15 mouse cellular contexts compared by ENCODE assay signal in genomic region chr14:55028333-55028835, GRCm38 (mm10). TPM values are rescaled to one million over a fixed set of nuclear protein-coding genes. Genes with fewer than 3 reads are reported as not detected.
A peak's percentile ranks its signal among the peaks of the same experiment; 100 is the strongest.
DNase-seq lines count a peak whose midpoint lies in the region; ATAC-seq and TF ChIP-seq lines count a peak whose summit lies in the region.
"Had no signal": no experiment of that assay in that cellular context is flagged by ENCODE, and none has a peak within 500 bp of the region (broad histone marks: within the 10 kb centered on the region; RNA-seq: fewer than 3 reads in every experiment).

No protein-coding gene starts in this region.

- H3K27ac ChIP-seq in stomach, embryonic 14.5 days (ENCODE audit: low read length), result no peak overlapping the region
- H3K27ac ChIP-seq in stomach, postnatal 0 days (replicated peaks), result no peak overlapping the region
- H3K27ac ChIP-seq in forebrain, embryonic 16.5 days (ENCODE audit: low read length), result peak overlapping the region; percentile 90
- H3K27ac ChIP-seq in midbrain, embryonic 10.5 days (replicated peaks), result peak overlapping the region; percentile 81
- no peak overlapping the region for H3K27ac ChIP-seq in stomach, embryonic 16.5 days (ENCODE audit: low read length)

- peak; percentile 67; the same call in 1 of the 2 replicates for ATAC-seq in stomach, embryonic 14.5 days (ENCODE audit: insufficient number of reproducible peaks, insufficient read depth, low FRiP score, low read depth)
- no peak for ATAC-seq in stomach, postnatal 0 days (ENCODE audit: low FRiP score, low TSS enrichment)
- peak; percentile 59 for ATAC-seq in forebrain, embryonic 16.5 days
- 0 out of 2 replicates have a peak, but pooled peaks have one; percentile 6 for ATAC-seq in stomach, embryonic 16.5 days (ENCODE audit: insufficient read depth, low FRiP score)

- intact Hi-C loops in gastrocnemius, postnatal 14 days (cut with DNase I; ENCODE audit: low total_unique reads), result loop anchor here (5.0 kb wide), 1 partner anchor 74 kb away; no protein-coding TSS in a partner anchor

- TF ChIP-seq EP300 in stomach, postnatal 0 days (optimal IDR thresholded peaks at IDR 0.05), result no peak

- H3K36me3 ChIP-seq in stomach, embryonic 14.5 days (ENCODE audit: control insufficient read depth, insufficient read depth, low read length), result peaks cover 11% of the 10 kb centered on the region; the same call in 1 of the 2 replicates
- H3K36me3 ChIP-seq in stomach, postnatal 0 days (ENCODE audit: control insufficient read depth, insufficient read depth, low read length), result peaks cover 2% of the 10 kb centered on the region; the same call in 1 of the 2 replicates
- H3K36me3 ChIP-seq in forebrain, embryonic 16.5 days (ENCODE audit: control insufficient read depth, insufficient read depth), result 0 out of 2 replicates have a peak, but pooled peaks cover 5% of the 10 kb centered on the region
- peaks cover 25% of the 10 kb centered on the region for H3K36me3 ChIP-seq in midbrain, embryonic 10.5 days
- H3K36me3 ChIP-seq in stomach, embryonic 16.5 days (ENCODE audit: control insufficient read depth, insufficient read depth, low read length), result peaks cover 12% of the 10 kb centered on the region

- no peak for TF ChIP-seq CTCF in stomach, postnatal 0 days (IDR thresholded peaks at IDR 0.05; ENCODE audit: low read depth)

- no peaks in the 10 kb centered on the region for H3K9me3 ChIP-seq in stomach, embryonic 14.5 days (ENCODE audit: control insufficient read depth, low read depth, low read length)
- H3K9me3 ChIP-seq in stomach, postnatal 0 days (ENCODE audit: control insufficient read depth, low read length), result no peaks in the 10 kb centered on the region
- H3K9me3 ChIP-seq in forebrain, embryonic 16.5 days (ENCODE audit: control insufficient read depth, low read length), result no peaks in the 10 kb centered on the region
- H3K9me3 ChIP-seq in midbrain, embryonic 10.5 days (replicated peaks), result no peaks in the 10 kb centered on the region
- H3K9me3 ChIP-seq in stomach, embryonic 16.5 days (replicated peaks; ENCODE audit: control insufficient read depth, low read length), result no peaks in the 10 kb centered on the region

- 17% methylated on average over 5 of the region's 5 CpGs for WGBS in stomach, embryonic 14.5 days
- 25% methylated on average over 5 of the region's 5 CpGs for WGBS in stomach, postnatal 0 days
- WGBS in forebrain, embryonic 16.5 days, result 5% methylated on average over 5 of the region's 5 CpGs
- WGBS in midbrain, embryonic 10.5 days, result 11% methylated on average over 5 of the region's 5 CpGs
- WGBS in stomach, embryonic 16.5 days, result 20% methylated on average over 5 of the region's 5 CpGs

- no peaks in the 10 kb centered on the region for H3K27me3 ChIP-seq in stomach, embryonic 14.5 days (ENCODE audit: control insufficient read depth, insufficient read depth, low read length)
- no peaks in the 10 kb centered on the region for H3K27me3 ChIP-seq in stomach, postnatal 0 days (ENCODE audit: control insufficient read depth, insufficient read depth, low read length)
- no peaks in the 10 kb centered on the region for H3K27me3 ChIP-seq in forebrain, embryonic 16.5 days (replicated peaks; ENCODE audit: control insufficient read depth, insufficient read depth, low read length)
- peaks cover 15% of the 10 kb centered on the region for H3K27me3 ChIP-seq in midbrain, embryonic 10.5 days (ENCODE audit: low read depth, poor library complexity, severe bottlenecking)
- no peaks in the 10 kb centered on the region for H3K27me3 ChIP-seq in stomach, embryonic 16.5 days (ENCODE audit: control insufficient read depth, insufficient read depth, low read length)

- no peak overlapping the region for H3K9ac ChIP-seq in stomach, embryonic 14.5 days (replicated peaks; ENCODE audit: low read depth, low read length)
- H3K9ac ChIP-seq in stomach, postnatal 0 days (ENCODE audit: low read length), result no peak overlapping the region
- H3K9ac ChIP-seq in forebrain, embryonic 16.5 days (replicated peaks; ENCODE audit: low read depth, low read length), result peak overlapping the region; percentile 48
- H3K9ac ChIP-seq in stomach, embryonic 16.5 days (ENCODE audit: low read length), result no peak overlapping the region

- H3K4me2 ChIP-seq in stomach, embryonic 14.5 days (replicated peaks; ENCODE audit: low read depth, low read length), result peak overlapping the region; percentile 23; the same call in 1 of the 2 replicates
- no peak overlapping the region for H3K4me2 ChIP-seq in stomach, postnatal 0 days (replicated peaks; ENCODE audit: low read depth)
- H3K4me2 ChIP-seq in forebrain, embryonic 16.5 days (ENCODE audit: low read length), result peak overlapping the region; percentile 41
- no peak overlapping the region for H3K4me2 ChIP-seq in stomach, embryonic 16.5 days (ENCODE audit: low read depth, low read length)

- no peak for DNase-seq in stomach, postnatal 0 days (ENCODE audit: low spot score)
- DNase-seq in midbrain, embryonic 10.5 days (ENCODE audit: low spot score), result peak; percentile 37
- no peak for DNase-seq in ovary, postnatal 14 days (ENCODE audit: low spot score)
- DNase-seq in gastrocnemius, postnatal 14 days, result no peak
- DNase-seq in yolk sac, embryonic 10.5 days (ENCODE audit: low spot score), result no peak
- DNase-seq: adrenal gland, adult 8-10 months; heart, postnatal 4 days; layer of hippocampus, adult 9-11 months had no signal

- H3K4me3 ChIP-seq in stomach, embryonic 14.5 days (ENCODE audit: low read depth, low read length), result no peak overlapping the region
- no peak overlapping the region for H3K4me3 ChIP-seq in stomach, postnatal 0 days (ENCODE audit: low read depth, low read length)
- H3K4me3 ChIP-seq in forebrain, embryonic 16.5 days (replicated peaks; ENCODE audit: low read length), result no peak overlapping the region; the same call in 1 of the 2 replicates
- H3K4me3 ChIP-seq in midbrain, embryonic 10.5 days, result peak overlapping the region; percentile 29; the same call in 1 of the 2 replicates
- no peak overlapping the region for H3K4me3 ChIP-seq in stomach, embryonic 16.5 days (replicated peaks; ENCODE audit: low read length)

- H3K4me1 ChIP-seq in stomach, embryonic 14.5 days (ENCODE audit: control insufficient read depth, insufficient read depth, low read length), result peaks cover 12% of the 10 kb centered on the region
- no peaks in the 10 kb centered on the region for H3K4me1 ChIP-seq in stomach, postnatal 0 days (replicated peaks; ENCODE audit: control insufficient read depth, insufficient read depth)
- H3K4me1 ChIP-seq in forebrain, embryonic 16.5 days (replicated peaks; ENCODE audit: control insufficient read depth, insufficient read depth, low read length), result peaks cover 42% of the 10 kb centered on the region
- peaks cover 36% of the 10 kb centered on the region for H3K4me1 ChIP-seq in midbrain, embryonic 10.5 days
- H3K4me1 ChIP-seq in stomach, embryonic 16.5 days (ENCODE audit: control insufficient read depth, insufficient read depth, low read length), result no peaks in the 10 kb centered on the region

RNA-seq across cellular contexts. Expression of gene Ngdn, which starts 13.1 kb away (rescaled TPM):
- 66.4 and 75.7 TPM in 2 replicates for polyA plus RNA-seq in stomach, embryonic 14.5 days (2014; fragmentation: Nextera tagmentation; extraction: Ambion mirVana)
- polyA plus RNA-seq in stomach, postnatal 0 days (2015; fragmentation: Nextera tagmentation; extraction: Ambion mirVana), result 54.4 and 55.2 TPM in 2 replicates
- 58.8 and 61.2 TPM in 2 replicates for polyA plus RNA-seq in forebrain, embryonic 16.5 days (2015; fragmentation: Nextera tagmentation; extraction: Ambion mirVana)
- polyA plus RNA-seq in midbrain, embryonic 10.5 days (2016; fragmentation: Nextera tagmentation; extraction: Ambion mirVana), result 89.3 and 91.6 TPM in 2 replicates
- 74.7 and 74.9 TPM in 2 replicates for polyA plus RNA-seq in stomach, embryonic 16.5 days (2015; fragmentation: Nextera tagmentation; extraction: Ambion mirVana)
- 10 to 100 TPM; 17.8 to 19.0 TPM for total RNA-seq in gastrocnemius, postnatal 14 days (2021)

RNA-seq across cellular contexts. Expression of gene Myh7, which starts 34.0 kb away (rescaled TPM):
- polyA plus RNA-seq in stomach, embryonic 14.5 days (2014; fragmentation: Nextera tagmentation; extraction: Ambion mirVana), result 5.9 and 7.7 TPM in 2 replicates
- 1.4 and 2.4 TPM in 2 replicates for polyA plus RNA-seq in stomach, postnatal 0 days (2015; fragmentation: Nextera tagmentation; extraction: Ambion mirVana)
- 6.9 and 7.4 TPM in 2 replicates for polyA plus RNA-seq in forebrain, embryonic 16.5 days (2015; fragmentation: Nextera tagmentation; extraction: Ambion mirVana)
- polyA plus RNA-seq in midbrain, embryonic 10.5 days (2016; fragmentation: Nextera tagmentation; extraction: Ambion mirVana), result 0.70 and 0.96 TPM in 2 replicates
- 7.6 and 25.7 TPM in 2 replicates for polyA plus RNA-seq in stomach, embryonic 16.5 days (2015; fragmentation: Nextera tagmentation; extraction: Ambion mirVana)
- 1,000 to 10,000 TPM in 1 of 2 experiments, 100 to 1,000 TPM in 1; 602 to 1,083 TPM for total RNA-seq in gastrocnemius, postnatal 14 days (2021)
- total RNA-seq: adrenal gland, adult 8-10 months; MEL had no signal
- polyA plus RNA-seq: spleen, adult 2 months had no signal

RNA-seq across cellular contexts. Expression of gene Gm17428, which starts 51.7 kb away (rescaled TPM):
- polyA plus RNA-seq in stomach, embryonic 14.5 days (2014; fragmentation: Nextera tagmentation; extraction: Ambion mirVana), result not detected in 2 replicates
- not detected in 2 replicates for polyA plus RNA-seq in stomach, postnatal 0 days (2015; fragmentation: Nextera tagmentation; extraction: Ambion mirVana)
- not detected in 2 replicates for polyA plus RNA-seq in forebrain, embryonic 16.5 days (2015; fragmentation: Nextera tagmentation; extraction: Ambion mirVana)
- polyA plus RNA-seq in midbrain, embryonic 10.5 days (2016; fragmentation: Nextera tagmentation; extraction: Ambion mirVana), result not detected in 2 replicates
- not detected in 2 replicates for polyA plus RNA-seq in stomach, embryonic 16.5 days (2015; fragmentation: Nextera tagmentation; extraction: Ambion mirVana)
- total RNA-seq in gastrocnemius, postnatal 14 days (2021), result not detected
- total RNA-seq: adrenal gland, adult 8-10 months; gastrocnemius, adult 18-20 months; heart, postnatal 4 days; MEL had no signal
- polyA plus RNA-seq: liver, embryonic 16.5 days; spleen, adult 2 months had no signal

Comparison
In these comparisons a context has a peak if more than half of its experiments do, and no peak if none do; other contexts are left out.
1. H3K4me2 ChIP-seq: peak in stomach, embryonic 14.5 days (single experiment) and forebrain, embryonic 16.5 days (single experiment); none in stomach, postnatal 0 days (single experiment) and stomach, embryonic 16.5 days (single experiment).
2. H3K27ac ChIP-seq: peak in forebrain, embryonic 16.5 days (single experiment) and midbrain, embryonic 10.5 days (single experiment); none in stomach, embryonic 14.5 days (single experiment), stomach, postnatal 0 days (single experiment) and stomach, embryonic 16.5 days (single experiment).